Mouse (Mus musculus): ENCODE measurements around the gene Gm10065. TPM values are rescaled to one million over a fixed set of nuclear protein-coding genes. Genes with fewer than 3 reads are reported as not detected.

Gene Gm10065
- total and polyA plus RNA-seq, 3 experiments = not detected

DNA sequence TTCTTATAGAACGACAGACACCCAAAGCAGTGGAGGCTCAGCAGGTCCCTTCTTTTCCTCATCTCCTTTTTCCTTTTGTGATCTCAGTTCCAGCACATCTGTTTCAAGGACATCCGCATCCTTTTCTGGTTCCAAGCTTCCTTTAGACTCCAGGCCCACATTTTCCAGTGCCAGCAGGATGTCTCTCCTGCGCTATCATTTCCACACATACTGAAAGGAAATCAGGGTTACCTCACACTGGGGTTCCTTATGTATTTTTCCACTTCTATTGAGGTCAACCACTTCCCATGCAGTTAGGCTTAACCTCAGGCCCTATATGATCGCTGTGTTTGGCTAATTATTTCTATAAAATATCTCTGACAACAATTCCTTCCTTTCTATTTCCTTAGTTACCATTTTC, 43.8 kb downstream of the Gm10065 start:
- Histone ChIP-seq H3K4me2 (ENCODE audit: insufficient read depth, low read depth, poor library complexity, severe bottlenecking) (no peak overlapping the region), H3K27me3 (replicated peaks) (no peaks in the 10 kb centered on the region), H3K9ac (ENCODE audit: insufficient read depth, low read depth) (no peak overlapping the region), H3K36me3 (replicated peaks in 1 of 2; ENCODE audit: control insufficient read depth in 1 of 2, insufficient read depth in 1 of 2, low read length in 1 of 2) (peaks cover 0 to 14% of the 10 kb centered on the region in 2 experiments), H3K4me3 (replicated peaks in 1 of 3; ENCODE audit: low read depth in 2 of 3, low read length in 2 of 3, poor library complexity in 1 of 3) (no peak overlapping the region), H3K9me3 (replicated peaks; ENCODE audit: low read length) (no peaks in the 10 kb centered on the region), H3K27ac (ENCODE audit: insufficient read depth, low read depth) (no peak overlapping the region), H3K4me1 (ENCODE audit: control insufficient read depth in 1 of 2, insufficient read depth in 2 of 2) (peaks cover 0 to 7% of the 10 kb centered on the region in 2 experiments; a peak in 2 of 4 replicates), H3K79me2 (replicated peaks; ENCODE audit: control insufficient read depth, extremely low read depth, insufficient read depth, poor library complexity, severe bottlenecking) (no peaks in the 10 kb centered on the region)
- DNase-seq (ENCODE audit: extremely low read depth) = no peak
- in situ Hi-C loops (cut with MboI; ENCODE audit: low pct_ligation_motif_present, low pct_unique_long_range_greater_than_20kb, low sequenced_read_pairs) = no loop called here
- TF ChIP-seq PAX5 (IDR thresholded peaks at IDR 0.05; ENCODE audit: low read length) = no peak
- dilution Hi-C loops (cut with MboI; ENCODE audit: extremely low pct_ligation_motif_present, extremely low pct_unique_long_range_greater_than_20kb, low sequenced_read_pairs) = no loop called here

Other genes with a start within 250 kb of the Gm10065 start
Only the 20 nearest of the 24 such genes appear.
- gene Gpx5, start 186.7 kb downstream of the Gm10065 start, total RNA-seq (2012; rRNA removed) = not detected in 2 replicates
- gene Gpx5, start 186.7 kb downstream of the Gm10065 start, total RNA-seq (2014; rRNA removed) = not detected in 2 replicates
- gene Gpx5, start 186.7 kb downstream of the Gm10065 start, polyA plus RNA-seq (2012; ENCODE audit: insufficient read length, low read depth) = not detected in 2 replicates
- gene Gpx6, start 167.3 kb downstream of the Gm10065 start, total RNA-seq (2012; rRNA removed) = 0.29 TPM in 1 of 2 replicates, not detected in the other
- 1.3 and 1.4 TPM in 2 replicates for gene Gpx6, start 167.3 kb downstream of the Gm10065 start, total RNA-seq (2014; rRNA removed)
- gene Gpx6, start 167.3 kb downstream of the Gm10065 start, polyA plus RNA-seq (2012; ENCODE audit: insufficient read length, low read depth) = 1.2 and 2.2 TPM in 2 replicates
- not detected in 2 replicates for gene Olfr1367, start 132.5 kb downstream of the Gm10065 start, total RNA-seq (2012; rRNA removed)
- not detected in 2 replicates for gene Olfr1367, start 132.5 kb downstream of the Gm10065 start, total RNA-seq (2014; rRNA removed)
- not detected in 2 replicates for gene Olfr1367, start 132.5 kb downstream of the Gm10065 start, polyA plus RNA-seq (2012; ENCODE audit: insufficient read length, low read depth)
- gene Zscan12, start 116.6 kb downstream of the Gm10065 start, total RNA-seq (2012; rRNA removed) = 9.9 and 10.2 TPM in 2 replicates
- 14.7 and 15.1 TPM in 2 replicates for gene Zscan12, start 116.6 kb downstream of the Gm10065 start, total RNA-seq (2014; rRNA removed)
- gene Zscan12, start 116.6 kb downstream of the Gm10065 start, polyA plus RNA-seq (2012; ENCODE audit: insufficient read length, low read depth) = 10.6 and 10.7 TPM in 2 replicates
- gene Zkscan3, start 76.7 kb downstream of the Gm10065 start, total RNA-seq (2012; rRNA removed) = 20.0 and 20.9 TPM in 2 replicates
- gene Zkscan3, start 76.7 kb downstream of the Gm10065 start, total RNA-seq (2014; rRNA removed) = 32.7 and 36.2 TPM in 2 replicates
- 18.1 and 19.1 TPM in 2 replicates for gene Zkscan3, start 76.7 kb downstream of the Gm10065 start, polyA plus RNA-seq (2012; ENCODE audit: insufficient read length, low read depth)
- gene Pgbd1, start 38.4 kb downstream of the Gm10065 start, total RNA-seq (2012; rRNA removed) = 3.1 and 4.0 TPM in 2 replicates
- gene Pgbd1, start 38.4 kb downstream of the Gm10065 start, total RNA-seq (2014; rRNA removed) = 7.0 and 7.4 TPM in 2 replicates
- 3.0 and 3.9 TPM in 2 replicates for gene Pgbd1, start 38.4 kb downstream of the Gm10065 start, polyA plus RNA-seq (2012; ENCODE audit: insufficient read length, low read depth)
- gene Zscan26, start 25.7 kb downstream of the Gm10065 start, total RNA-seq (2012; rRNA removed) = 14.8 and 16.0 TPM in 2 replicates
- gene Zscan26, start 25.7 kb downstream of the Gm10065 start, total RNA-seq (2014; rRNA removed) = 20.9 and 25.9 TPM in 2 replicates
- 13.4 and 14.2 TPM in 2 replicates for gene Zscan26, start 25.7 kb downstream of the Gm10065 start, polyA plus RNA-seq (2012; ENCODE audit: insufficient read length, low read depth)
- 0.76 and 0.80 TPM in 2 replicates for gene Nkapl, start 10.9 kb downstream of the Gm10065 start, total RNA-seq (2012; rRNA removed)
- 0.84 and 0.90 TPM in 2 replicates for gene Nkapl, start 10.9 kb downstream of the Gm10065 start, total RNA-seq (2014; rRNA removed)
- 0.26 and 0.56 TPM in 2 replicates for gene Nkapl, start 10.9 kb downstream of the Gm10065 start, polyA plus RNA-seq (2012; ENCODE audit: insufficient read length, low read depth)
- not detected in 2 replicates for gene Zkscan4, start 534 bp downstream of the Gm10065 start, total RNA-seq (2012; rRNA removed)
- not detected in 2 replicates for gene Zkscan4, start 534 bp downstream of the Gm10065 start, total RNA-seq (2014; rRNA removed)
- not detected in 2 replicates for gene Zkscan4, start 534 bp downstream of the Gm10065 start, polyA plus RNA-seq (2012; ENCODE audit: insufficient read length, low read depth)
- 0.17 and 0.29 TPM in 2 replicates for gene AK157302, start 15.8 kb upstream of the Gm10065 start, total RNA-seq (2012; rRNA removed)
- 0.47 TPM in 2 replicates for gene AK157302, start 15.8 kb upstream of the Gm10065 start, total RNA-seq (2014; rRNA removed)
- 0.26 TPM in 1 of 2 replicates, not detected in the other for gene AK157302, start 15.8 kb upstream of the Gm10065 start, polyA plus RNA-seq (2012; ENCODE audit: insufficient read length, low read depth)
- 13.5 and 21.0 TPM in 2 replicates for gene Gm11273, start 22.0 kb upstream of the Gm10065 start, total RNA-seq (2012; rRNA removed)
- gene Gm11273, start 22.0 kb upstream of the Gm10065 start, total RNA-seq (2014; rRNA removed) = 28.3 and 28.8 TPM in 2 replicates
- gene Gm11273, start 22.0 kb upstream of the Gm10065 start, polyA plus RNA-seq (2012; ENCODE audit: insufficient read length, low read depth) = 239 and 279 TPM in 2 replicates
- 7.4 and 8.1 TPM in 2 replicates for gene Zkscan8, start 51.7 kb upstream of the Gm10065 start, total RNA-seq (2012; rRNA removed)
- gene Zkscan8, start 51.7 kb upstream of the Gm10065 start, total RNA-seq (2014; rRNA removed) = 7.6 and 8.3 TPM in 2 replicates
- 7.3 and 9.7 TPM in 2 replicates for gene Zkscan8, start 51.7 kb upstream of the Gm10065 start, polyA plus RNA-seq (2012; ENCODE audit: insufficient read length, low read depth)
- not detected in 2 replicates for gene Olfr1366, start 63.4 kb upstream of the Gm10065 start, total RNA-seq (2012; rRNA removed)
- not detected in 2 replicates for gene Olfr1366, start 63.4 kb upstream of the Gm10065 start, total RNA-seq (2014; rRNA removed)
- 0.08 and 0.10 TPM in 2 replicates for gene Olfr1366, start 63.4 kb upstream of the Gm10065 start, polyA plus RNA-seq (2012; ENCODE audit: insufficient read length, low read depth)
- not detected in 2 replicates for gene Olfr1535, start 80.5 kb upstream of the Gm10065 start, total RNA-seq (2012; rRNA removed)
- gene Olfr1535, start 80.5 kb upstream of the Gm10065 start, total RNA-seq (2014; rRNA removed) = not detected in 2 replicates
- not detected in 2 replicates for gene Olfr1535, start 80.5 kb upstream of the Gm10065 start, polyA plus RNA-seq (2012; ENCODE audit: insufficient read length, low read depth)
- not detected in 2 replicates for gene Olfr1364, start 102.3 kb upstream of the Gm10065 start, total RNA-seq (2012; rRNA removed)
- not detected in 2 replicates for gene Olfr1364, start 102.3 kb upstream of the Gm10065 start, total RNA-seq (2014; rRNA removed)
- not detected in 2 replicates for gene Olfr1364, start 102.3 kb upstream of the Gm10065 start, polyA plus RNA-seq (2012; ENCODE audit: insufficient read length, low read depth)
- gene Olfr1362, start 134.6 kb upstream of the Gm10065 start, total RNA-seq (2012; rRNA removed) = not detected in 2 replicates
- not detected in 2 replicates for gene Olfr1362, start 134.6 kb upstream of the Gm10065 start, total RNA-seq (2014; rRNA removed)
- gene Olfr1362, start 134.6 kb upstream of the Gm10065 start, polyA plus RNA-seq (2012; ENCODE audit: insufficient read length, low read depth) = not detected in 2 replicates
- 1.0 and 1.4 TPM in 2 replicates for gene Olfr11, start 163.1 kb upstream of the Gm10065 start, total RNA-seq (2012; rRNA removed)
- gene Olfr11, start 163.1 kb upstream of the Gm10065 start, total RNA-seq (2014; rRNA removed) = 0.34 and 0.70 TPM in 2 replicates
- 0.23 and 1.3 TPM in 2 replicates for gene Olfr11, start 163.1 kb upstream of the Gm10065 start, polyA plus RNA-seq (2012; ENCODE audit: insufficient read length, low read depth)
- not detected in 2 replicates for gene Olfr1361, start 183.9 kb upstream of the Gm10065 start, total RNA-seq (2012; rRNA removed)
- not detected in 2 replicates for gene Olfr1361, start 183.9 kb upstream of the Gm10065 start, total RNA-seq (2014; rRNA removed)
- not detected in 2 replicates for gene Olfr1361, start 183.9 kb upstream of the Gm10065 start, polyA plus RNA-seq (2012; ENCODE audit: insufficient read length, low read depth)
- not detected in 2 replicates for gene Olfr1360, start 198.0 kb upstream of the Gm10065 start, total RNA-seq (2012; rRNA removed)
- not detected in 2 replicates for gene Olfr1360, start 198.0 kb upstream of the Gm10065 start, total RNA-seq (2014; rRNA removed)
- gene Olfr1360, start 198.0 kb upstream of the Gm10065 start, polyA plus RNA-seq (2012; ENCODE audit: insufficient read length, low read depth) = not detected in 2 replicates
- not detected in 2 replicates for gene Olfr1359, start 218.7 kb upstream of the Gm10065 start, total RNA-seq (2012; rRNA removed)
- gene Olfr1359, start 218.7 kb upstream of the Gm10065 start, total RNA-seq (2014; rRNA removed) = not detected in 2 replicates
- gene Olfr1359, start 218.7 kb upstream of the Gm10065 start, polyA plus RNA-seq (2012; ENCODE audit: insufficient read length, low read depth) = not detected in 2 replicates